Mouse (Mus musculus): ENCODE measurements around the gene Ak9.

Gene Ak9

GRCm38 (mm10) chr10:41459990-41460389 is 156.2 kb downstream of the Ak9 start:
- DNase-seq: no peak

- no peak for DNase-seq
Observed at GRCm38 (mm10) chr10:41460501-41460900, 156.7 kb downstream of the Ak9 start.

- DNase-seq: no peak
Observed at GRCm38 (mm10) chr10:41461057-41461722, 157.4 kb downstream of the Ak9 start.

GRCm38 (mm10) chr10:41464401-41464955 is 160.7 kb downstream of the Ak9 start:
- no peak for DNase-seq

GRCm38 (mm10) chr10:41467325-41467724 is 163.5 kb downstream of the Ak9 start:
- no peak for DNase-seq

GRCm38 (mm10) chr10:41470693-41471092 is 166.9 kb downstream of the Ak9 start:
- no peak for DNase-seq

- no peak for DNase-seq
Observed at GRCm38 (mm10) chr10:41472534-41472933, 168.8 kb downstream of the Ak9 start.

- DNase-seq: no peak
Observed at GRCm38 (mm10) chr10:41472962-41473481, 169.2 kb downstream of the Ak9 start.

- DNase-seq: no peak
Observed at GRCm38 (mm10) chr10:41473782-41474468, 170.1 kb downstream of the Ak9 start.

- no peak for DNase-seq
Observed at GRCm38 (mm10) chr10:41474981-41475391, 171.2 kb downstream of the Ak9 start.

- DNase-seq: peak; percentile 58
Observed at GRCm38 (mm10) chr10:41476171-41477017, 172.6 kb downstream of the Ak9 start, which contains the start of gene Mical1. Gene Mical1, plus strand, starts transcription at chr10:41476314.

- DNase-seq: no peak
Observed at GRCm38 (mm10) chr10:41477018-41477277, 173.2 kb downstream of the Ak9 start.

GRCm38 (mm10) chr10:41477278-41478181 is 173.8 kb downstream of the Ak9 start:
- DNase-seq: peak; percentile 52

GRCm38 (mm10) chr10:41479961-41480360 is 176.2 kb downstream of the Ak9 start:
- no peak for DNase-seq

GRCm38 (mm10) chr10:41480938-41481880 is 177.4 kb downstream of the Ak9 start:
- no peak for DNase-seq

GRCm38 (mm10) chr10:41482446-41482845 is 178.7 kb downstream of the Ak9 start:
- no peak for DNase-seq

Measured in kidney, adult 18-20 months (tissue).